Mouse (Mus musculus) thymus, postnatal 10 days (tissue): ENCODE data around the gene Notch1.

Experiments
- DNase-seq, 2 experiments: peaks; one replicate each; pipeline ENCODE4 v3.0.0; 2021; ENCODE audit warnings: low spot score in 2 of 2

The Notch1 gene

DNA sequence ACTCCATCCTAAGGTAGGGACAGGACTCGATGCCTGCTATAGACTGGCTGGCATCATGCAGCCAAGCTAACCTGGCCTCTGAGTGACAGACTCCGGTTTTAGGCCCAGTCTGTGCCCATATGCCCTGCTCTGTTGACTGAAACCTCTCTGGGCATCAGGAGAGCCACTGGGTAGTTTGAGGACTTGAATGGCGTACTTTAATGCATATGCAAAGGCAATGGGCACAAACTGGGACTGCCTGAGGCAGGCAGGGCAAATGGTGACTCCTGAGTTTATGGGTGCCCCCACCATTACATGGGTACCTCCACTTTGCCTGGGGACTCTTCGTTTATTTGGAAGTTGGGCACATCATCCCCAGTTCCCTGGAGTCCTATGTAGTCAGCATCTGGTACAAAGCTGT, 69.8 kb downstream of the Notch1 start:
- no peak for DNase-seq

DNA sequence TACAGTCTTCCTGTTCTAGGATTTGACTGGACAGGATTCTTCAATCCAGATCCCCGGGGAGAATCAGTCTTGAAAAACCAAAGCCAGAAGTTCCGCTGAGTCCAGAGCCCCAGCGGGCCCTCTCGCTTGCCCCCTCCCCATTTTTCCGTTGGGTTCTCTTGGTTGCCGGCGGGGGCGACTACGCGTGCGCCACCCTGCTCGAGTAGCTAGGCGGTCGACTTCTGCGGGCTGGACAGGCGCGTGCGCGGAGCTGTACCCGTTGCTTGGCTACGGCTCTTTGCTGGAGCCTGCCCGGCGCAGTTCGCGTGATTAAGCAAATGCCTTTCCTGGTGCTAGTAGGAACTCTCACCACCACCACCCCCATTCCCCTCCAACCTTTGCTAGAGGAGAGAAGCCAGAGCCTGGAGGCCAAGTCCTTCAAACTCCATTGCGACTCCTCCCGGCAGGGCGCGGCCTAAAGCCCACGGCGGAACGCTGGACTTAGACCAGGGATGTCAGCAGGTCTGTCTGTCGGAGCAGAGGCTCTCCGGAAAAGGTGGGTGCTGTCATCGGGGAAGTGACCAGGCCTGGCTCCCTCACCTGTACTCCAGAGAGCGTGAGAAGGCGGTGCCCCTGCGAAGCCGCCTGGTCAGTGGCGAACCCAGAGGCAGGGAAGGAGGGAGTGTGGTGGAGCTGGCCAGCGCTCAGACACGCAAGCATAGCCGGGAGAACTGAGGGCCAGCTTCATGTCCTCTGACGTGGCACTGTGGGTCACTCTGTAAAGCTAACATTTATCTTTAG, 70.6 kb downstream of the Notch1 start:
- DNase-seq, result peak; percentile 87 to 90

DNA sequence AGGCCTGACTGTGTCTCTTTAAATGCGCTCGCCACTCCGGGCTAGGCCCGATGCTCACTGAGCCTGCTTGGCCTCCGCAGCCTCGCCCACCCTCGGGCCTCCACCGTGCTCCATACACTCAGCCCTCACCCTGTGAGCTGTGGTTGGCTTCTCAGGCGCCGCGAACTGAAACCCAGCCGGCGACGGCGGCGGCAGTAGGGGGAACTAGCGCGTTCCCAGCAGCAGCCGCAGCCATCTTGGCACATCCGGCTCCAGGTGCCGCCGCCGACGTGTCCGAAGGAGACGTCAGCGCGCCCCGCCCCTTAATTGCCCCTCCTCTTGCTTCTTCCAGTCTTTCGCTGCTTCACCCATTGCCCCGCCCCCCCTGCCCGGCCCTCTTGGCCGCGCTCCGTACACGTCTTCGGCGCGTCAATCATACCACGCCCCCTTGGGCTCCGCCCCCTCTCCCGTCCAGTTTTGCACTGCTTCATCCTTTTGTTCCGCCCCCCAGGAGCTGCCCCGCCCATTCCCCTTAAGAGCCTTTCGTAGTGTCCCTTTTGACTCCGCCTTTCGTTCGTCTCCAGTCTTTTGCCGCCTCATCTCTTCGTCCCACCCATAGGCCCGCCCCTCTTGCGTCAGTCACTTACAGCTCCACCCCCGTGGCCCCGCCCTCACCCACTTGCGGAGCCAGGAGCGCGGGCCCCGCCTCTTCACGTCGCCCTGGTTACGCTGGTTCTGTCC, 71.4 kb downstream of the Notch1 start, which contains the start of gene Sec16a:
TSS of gene Sec16a (minus strand) at position 271 of the 720 bp plus-strand sequence.
- peak; percentile 100 for DNase-seq

DNA sequence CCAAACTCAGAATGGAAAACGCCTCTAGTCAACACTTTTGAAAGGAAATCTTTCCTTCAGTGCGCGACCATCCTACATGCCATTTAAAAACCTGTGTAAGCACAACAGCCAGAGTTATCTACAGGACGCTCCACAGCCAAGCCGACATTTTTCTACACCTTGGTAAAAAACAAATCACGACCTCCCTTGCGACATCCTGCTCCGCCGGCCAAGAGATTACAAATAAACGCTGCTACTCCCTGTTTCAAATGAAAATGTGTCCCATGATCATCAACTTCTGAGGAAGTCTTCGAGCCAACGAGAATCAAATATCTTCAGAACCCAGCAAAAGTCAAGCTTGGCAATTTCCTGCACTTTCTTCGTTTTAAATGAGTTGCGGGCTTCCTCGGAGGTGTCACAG, 72.1 kb downstream of the Notch1 start:
- no peak for DNase-seq

DNA sequence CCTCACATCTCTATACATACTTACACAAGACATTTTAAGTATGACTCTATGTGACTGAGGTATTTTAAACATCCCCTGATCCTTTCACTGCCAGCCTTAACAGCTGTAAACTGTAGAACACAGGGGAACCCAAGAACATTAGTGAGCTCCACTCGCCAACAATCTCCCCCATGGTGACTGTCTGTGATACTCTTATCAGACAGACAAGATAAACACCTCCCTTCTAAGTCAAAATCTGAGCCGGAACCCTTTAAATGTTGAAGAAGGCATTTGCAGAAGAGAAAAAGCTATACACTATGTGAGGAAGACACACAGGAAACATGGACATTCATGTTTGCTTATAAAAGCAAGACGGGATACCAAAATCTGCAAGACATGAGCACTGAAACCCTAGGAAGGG, 72.6 kb downstream of the Notch1 start:
- DNase-seq, result no peak

DNA sequence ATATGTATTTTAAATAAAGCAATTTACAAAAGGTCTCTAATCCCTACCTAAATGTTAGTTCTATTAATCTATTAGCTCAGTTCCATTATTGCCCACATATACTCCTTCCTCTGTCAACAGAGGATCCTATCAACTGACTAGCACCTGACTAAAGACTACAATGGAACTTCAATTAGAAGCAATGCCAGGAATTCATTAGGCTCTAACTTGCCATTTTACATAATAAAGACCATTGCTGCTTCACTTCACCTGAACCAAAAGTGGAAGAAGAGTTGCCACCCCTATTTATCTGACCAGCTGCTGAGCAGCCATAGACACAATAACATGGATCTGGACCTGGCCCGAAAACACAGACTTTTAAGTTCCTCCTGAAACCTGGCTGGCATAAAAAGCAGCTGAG, 73.6 kb downstream of the Notch1 start:
- no peak for DNase-seq

DNA sequence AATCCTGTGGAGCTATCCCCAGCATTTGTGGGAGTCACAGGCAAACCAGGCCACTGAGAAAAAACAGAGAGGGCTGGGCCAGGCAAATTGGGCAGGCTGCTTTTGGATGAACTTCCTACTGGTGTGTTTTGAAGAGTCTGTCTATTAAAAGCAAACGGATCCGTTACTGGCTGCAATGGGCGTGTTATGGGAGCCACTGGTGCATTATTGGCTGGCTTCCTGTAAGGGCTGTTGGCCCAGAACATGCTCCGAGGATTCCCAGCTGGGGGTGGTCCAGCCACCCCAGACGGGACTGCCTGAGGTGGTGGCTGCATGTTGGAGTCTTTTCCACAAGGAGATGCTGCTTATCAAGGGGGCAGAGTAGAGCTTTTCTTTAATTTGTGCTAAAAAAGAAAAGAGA, 74.8 kb downstream of the Notch1 start:
- DNase-seq, result no peak

DNA sequence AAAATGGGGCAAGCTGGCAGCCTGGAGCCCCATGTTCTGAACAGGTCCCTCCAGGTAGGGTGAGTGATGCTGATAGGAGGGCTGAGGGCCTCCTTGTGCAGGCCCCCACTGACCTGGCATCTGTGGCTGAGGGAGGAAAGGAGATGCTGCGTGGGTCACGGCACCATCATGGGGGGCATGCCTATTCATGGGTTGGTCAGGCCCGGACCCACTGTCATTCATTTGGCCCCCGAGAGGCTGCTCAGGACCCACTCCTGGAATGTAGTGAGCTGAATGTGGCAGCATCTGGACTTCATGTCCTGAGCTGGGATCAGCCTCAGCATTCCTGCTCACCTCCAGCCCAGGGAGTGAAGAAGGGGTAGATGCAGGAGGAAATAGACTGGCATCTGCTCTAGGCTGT, 75.2 kb downstream of the Notch1 start:
- no peak for DNase-seq

DNA sequence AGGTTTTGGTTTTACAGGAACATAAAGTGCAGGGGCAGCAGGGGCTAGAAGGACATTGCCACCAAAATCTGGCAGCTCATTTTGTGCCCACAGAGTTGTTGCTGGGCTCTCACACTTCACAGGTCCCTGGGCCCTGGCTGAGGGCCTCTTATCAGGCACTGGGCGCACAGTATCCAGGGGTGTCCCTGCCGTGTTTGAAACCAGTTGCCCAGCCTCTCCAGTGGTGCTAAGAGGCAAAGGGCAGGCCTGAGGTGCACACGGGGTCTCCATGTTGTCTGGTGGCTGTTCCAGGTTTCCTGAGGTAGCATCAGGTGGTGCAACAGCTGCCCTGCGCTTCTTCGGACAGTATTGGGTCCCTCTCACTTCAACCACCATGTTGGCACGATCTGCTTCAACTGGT, 76.8 kb downstream of the Notch1 start:
- no peak for DNase-seq

DNA sequence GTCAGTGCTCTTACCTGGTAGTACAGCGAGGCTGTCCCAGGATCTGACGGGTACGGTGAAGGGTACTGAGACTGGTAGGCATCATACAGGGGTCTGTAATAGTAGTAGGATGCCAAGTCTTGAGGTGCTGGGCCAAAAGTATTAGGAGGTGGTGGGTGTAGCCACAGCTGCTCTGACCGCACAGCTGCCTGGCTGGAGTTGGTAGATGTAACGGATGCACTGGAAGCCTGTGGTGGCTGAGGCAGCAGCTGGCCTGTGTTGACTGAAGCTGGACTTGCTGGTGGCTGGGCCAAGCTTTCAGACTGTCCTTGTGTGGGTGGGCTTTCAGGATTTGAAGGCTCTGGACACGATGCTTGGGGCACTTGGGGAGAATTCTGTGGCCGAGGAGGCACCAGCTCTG, 78.1 kb downstream of the Notch1 start:
- DNase-seq, result no peak

DNA sequence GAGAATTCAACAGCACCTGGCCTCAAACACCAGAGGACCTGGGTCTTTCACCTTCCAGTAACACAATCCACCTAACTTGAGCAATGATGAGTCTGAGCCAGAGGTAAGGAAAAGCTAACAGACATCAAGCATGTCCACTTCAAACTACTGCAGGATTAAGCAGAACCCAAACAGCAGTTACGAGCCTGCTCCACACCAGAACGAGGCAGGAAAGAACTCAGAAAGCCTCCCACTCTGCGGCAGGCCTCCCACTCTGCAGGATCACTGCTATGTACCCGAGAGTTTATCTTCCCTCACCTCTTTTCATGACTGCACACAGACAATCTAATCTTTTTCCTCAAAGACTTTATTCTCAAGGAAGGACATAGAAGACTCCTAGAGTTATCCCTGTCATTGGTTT, 79.2 kb downstream of the Notch1 start:
- DNase-seq, result no peak

DNA sequence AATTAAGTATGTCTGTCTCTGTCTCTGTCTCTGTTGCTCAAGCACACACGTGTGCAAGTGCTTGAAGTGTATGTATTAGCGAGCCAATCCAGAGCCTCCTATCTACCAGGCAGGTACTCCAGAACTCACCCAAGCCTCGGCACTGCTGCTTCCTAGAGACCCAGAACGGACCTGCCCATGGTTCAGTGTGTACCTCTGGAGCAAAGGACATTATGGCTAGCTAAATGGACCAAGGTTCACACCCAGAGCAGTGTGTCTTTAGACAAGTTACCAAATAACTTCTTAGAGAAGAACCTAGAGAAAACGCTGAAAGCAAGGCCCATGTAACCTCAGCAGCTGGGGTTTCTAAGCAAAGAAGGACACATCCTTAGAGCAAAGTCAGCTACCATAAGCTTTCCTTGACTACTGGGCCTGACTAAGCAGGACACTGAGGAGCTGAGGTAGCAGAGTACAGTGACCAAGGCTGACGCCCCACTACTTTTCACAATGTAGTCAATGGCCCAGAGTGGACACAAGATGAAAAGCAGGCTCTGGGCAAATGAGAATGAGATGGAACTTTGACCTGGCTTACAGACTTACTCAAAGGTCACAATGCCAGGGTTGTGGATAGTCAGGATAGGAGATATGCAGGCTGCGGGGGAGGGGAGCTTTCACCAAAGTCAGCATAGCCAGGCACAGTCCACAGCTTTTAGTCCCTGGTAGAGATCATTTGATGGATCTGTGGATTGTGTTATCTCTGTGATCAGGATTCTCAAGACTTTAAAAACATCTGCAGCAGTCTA, 81.5 kb downstream of the Notch1 start:
- DNase-seq, result no peak

DNA sequence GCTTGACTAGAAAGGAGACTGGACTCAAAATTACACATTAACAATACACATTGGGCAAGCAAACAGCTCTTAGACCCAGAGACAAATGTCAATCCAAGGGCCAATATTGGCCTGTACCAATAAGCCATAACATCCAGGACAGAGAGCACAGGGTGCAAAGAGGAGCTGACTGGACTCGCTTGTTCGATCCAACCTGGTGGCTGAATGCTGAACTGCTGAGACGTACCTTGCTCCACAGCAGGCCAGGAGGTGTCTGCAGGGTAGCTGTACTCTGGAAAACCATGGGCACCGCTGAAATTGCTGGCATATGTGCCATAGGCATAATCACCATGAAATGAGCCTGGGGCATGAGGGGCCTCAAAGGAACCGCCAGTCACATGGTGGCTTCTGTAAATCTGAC, 86.6 kb downstream of the Notch1 start:
- no peak for DNase-seq

DNA sequence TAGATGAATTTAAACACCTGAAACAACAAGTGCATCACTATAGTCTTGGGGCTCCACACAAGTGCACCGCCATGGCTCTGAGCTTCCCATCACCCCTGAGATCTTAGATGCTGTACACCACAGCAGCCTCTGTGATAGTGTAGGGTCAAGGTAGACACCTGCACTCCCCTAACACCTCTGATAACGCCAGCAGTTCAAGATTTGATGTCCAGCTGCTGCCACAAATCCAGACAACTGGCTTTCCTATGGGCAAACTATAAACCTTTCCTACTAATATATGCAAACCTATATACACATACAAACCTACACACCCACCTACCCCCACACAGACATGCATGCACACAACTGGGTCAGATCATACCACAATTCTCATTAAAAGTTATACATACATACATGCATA, 91.9 kb downstream of the Notch1 start:
- DNase-seq, result no peak

DNA sequence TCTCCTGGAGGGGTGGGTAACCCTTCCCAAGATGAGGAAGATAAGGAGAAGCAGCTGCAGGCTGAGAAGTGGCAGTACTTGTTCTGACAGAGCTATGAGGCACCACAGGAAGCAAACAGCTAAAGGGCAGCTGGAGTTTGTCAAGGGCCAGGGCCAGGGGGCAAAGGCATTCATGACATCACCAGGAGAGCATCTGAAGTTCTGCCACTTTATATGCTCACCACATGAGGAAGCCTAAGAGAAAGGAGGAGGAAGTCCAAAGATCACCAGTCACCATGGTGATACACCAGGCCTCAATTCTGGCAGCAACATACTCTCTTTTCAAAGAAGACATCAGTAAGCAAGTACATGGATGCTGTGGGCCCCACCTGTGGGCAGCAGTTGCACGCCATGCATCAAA, 93.4 kb downstream of the Notch1 start:
- no peak for DNase-seq

DNA sequence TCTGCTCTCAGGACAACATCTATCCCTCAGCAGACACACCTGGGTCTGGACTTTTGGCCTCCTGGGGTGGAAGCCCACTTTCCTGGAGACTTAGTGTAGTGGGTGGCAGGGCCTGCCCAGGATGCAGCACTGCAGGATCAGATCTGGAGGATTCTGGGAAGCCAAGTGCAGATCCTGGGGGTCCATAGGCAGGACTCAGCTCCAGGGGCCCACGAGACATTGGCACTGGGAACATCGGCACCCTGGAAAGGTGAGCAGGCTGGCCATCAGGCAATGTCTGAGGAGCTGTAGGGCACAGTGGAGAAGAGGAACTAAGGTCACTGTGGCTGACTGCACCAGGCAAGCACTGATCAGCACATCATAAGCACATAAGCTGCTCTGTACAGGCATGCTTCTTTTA, 94.5 kb downstream of the Notch1 start:
- no peak for DNase-seq

DNA sequence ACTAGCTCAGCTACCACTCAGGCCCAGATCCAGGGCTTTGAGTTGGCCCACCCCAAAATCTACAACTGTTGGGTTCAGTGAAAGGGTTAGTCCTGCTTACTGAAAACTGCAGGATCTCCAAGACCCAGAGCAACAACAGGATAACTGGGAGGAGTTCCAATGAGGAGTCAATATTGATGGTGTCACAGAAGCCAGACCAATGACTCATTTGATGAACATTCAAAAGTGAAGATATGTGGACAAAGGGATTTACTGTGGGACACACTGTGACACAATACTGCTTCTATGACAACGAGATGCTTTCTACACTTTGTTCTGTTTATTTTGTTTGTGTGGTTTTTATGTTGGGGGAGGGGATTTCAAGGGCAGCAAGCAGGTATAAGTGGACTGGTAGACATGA, 98.3 kb downstream of the Notch1 start:
- DNase-seq, result no peak

DNA sequence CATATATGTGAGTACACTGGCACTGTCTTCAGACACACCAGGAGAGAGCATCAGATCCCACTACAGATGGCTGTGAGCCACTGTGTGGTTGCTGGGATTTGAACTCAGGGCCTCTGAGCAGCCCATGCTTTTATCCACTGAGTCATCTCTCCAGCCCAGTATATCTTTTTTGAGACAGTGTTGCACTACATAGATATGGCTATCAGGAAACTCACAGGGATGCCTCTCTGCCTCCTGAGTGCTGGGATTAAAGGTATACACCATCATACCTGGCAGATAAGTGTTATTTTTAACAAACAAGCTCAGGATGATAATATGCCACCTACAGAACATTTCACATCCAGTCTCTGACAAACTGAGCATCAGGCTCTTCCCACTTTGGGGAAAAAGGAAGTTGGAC, 99.4 kb downstream of the Notch1 start:
- DNase-seq, result no peak

DNA sequence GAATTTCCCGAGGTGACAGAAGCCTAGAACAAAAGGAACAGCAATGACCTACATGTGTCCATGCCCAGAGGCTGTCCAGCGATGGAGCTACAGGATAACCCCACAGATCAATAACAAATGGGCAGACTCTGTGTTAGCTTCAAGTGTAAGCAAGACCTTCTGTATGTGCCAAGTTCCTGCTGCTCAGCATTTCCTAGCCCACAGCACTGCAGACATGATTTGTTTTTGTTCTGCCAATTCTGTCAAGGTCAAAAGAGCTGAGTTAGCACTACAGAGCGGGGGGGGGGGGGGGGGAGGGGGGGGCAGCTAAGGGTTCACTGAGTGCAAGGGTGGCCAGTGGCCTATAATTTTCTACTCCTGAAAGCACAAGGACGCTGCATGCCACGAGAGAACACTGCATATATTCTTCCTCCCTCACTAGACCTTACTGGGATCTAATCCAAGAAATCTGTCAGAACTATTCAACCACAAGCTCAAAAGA, 105.5 kb downstream of the Notch1 start:
- DNase-seq, result no peak

DNA sequence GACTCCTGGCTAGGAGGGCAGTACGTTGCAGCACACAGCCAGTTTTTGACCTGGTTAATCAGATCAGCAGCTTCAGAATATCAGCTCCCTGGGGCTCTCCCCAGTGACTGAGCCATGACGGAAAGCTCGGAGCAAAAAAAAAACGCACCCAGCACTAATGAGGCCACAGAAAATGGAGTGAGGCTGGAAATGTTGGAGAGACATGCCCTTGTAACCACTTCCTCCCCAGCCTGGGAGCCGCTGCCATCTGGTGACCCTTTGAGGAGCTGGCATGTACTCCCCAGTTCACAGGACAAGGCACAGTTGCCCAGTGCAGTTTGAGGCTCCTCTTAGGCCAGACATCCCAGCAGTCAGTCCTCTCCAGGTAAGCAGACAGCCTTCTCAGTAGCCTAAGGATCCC, 106.4 kb downstream of the Notch1 start:
- no peak for DNase-seq

DNA sequence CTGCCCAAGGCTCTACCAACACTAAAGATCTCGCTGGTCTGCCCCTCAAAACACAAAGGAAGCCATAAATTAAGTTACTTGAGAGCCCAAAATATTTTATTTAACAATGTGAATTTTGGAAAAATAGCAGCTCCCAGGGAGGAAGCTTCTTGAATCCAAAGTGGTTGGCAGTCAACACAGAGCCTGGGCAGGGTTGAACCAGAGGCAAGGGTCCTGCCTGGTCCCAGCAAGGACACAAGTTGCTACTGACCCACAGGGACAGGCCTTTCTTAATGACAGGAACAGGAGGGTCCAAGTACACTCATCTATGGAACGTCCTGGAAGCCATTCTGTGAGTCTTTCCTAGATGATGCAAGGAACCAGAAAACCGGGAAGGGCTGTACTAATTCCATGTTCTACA, 107.1 kb downstream of the Notch1 start:
- no peak for DNase-seq

DNA sequence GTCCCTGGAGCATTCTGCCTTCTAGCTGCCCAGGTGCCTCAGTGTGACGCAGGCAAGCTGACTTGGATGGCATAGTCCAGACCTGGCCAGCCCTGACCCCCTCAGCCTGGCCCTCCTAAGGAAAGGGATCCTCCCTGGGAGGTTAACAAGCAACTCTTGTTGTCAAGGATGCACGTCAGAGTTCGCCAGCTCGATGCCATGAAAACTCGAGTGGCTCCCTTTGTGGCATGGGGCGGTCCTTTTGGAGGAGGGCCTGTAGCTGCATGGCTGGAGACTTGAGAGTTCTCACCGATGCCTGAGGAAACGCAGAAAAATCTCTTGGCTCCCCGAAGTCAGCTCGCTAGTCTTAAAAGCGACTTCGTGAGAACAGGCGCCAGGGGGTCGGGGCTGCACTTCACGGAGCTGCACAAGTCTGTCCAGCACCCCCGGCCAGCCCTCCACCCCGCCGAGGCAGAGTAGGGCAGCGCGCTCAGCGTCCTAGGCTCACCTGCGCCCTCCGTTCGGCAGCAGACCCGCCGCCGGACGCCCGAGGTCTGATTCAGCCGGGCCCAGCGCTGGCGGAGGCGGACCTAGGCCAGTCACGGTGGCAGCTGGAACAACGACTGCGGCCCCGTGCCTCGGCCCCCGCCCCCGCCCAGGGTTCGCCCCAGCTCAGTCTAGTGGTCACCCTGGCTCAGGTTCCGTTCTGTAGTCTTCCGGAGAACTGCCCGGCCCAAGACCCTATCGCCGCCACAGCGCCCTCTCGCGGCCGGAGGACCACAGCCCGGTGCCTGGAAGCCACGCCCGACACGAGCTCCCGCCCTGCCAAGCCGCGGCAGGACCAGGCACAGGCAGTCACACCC, 107.7 kb downstream of the Notch1 start, which contains the start of gene Inpp5e:
TSS of gene Inpp5e (minus strand) at position 689 of the 842 bp plus-strand sequence.
- peak; percentile 85 to 98 for DNase-seq
